Mouse (Mus musculus): ENCODE results near the gene Rbp4.

Gene Rbp4

DNA sequence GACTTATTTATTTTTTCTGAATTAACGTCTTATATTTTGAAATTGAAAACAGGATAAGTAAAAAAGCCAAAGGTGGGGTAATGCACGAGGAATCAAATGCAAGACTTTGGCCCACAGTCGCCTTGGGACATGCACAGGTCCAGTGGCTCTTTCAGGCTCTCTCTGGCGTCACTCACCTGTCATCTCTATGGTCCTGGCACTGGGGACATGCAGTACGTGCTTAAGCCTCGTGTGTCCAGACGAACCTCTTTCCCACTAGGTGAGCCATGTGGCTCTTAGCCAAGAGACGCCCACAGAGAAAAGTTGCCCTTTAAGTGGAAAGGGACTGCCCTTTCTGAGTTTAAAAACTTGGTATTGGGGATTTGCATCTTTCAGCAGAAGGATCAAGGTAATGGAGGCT is 35.7 kb downstream of the Rbp4 start:
- no peak for DNase-seq (ENCODE audit: low spot score)

DNA sequence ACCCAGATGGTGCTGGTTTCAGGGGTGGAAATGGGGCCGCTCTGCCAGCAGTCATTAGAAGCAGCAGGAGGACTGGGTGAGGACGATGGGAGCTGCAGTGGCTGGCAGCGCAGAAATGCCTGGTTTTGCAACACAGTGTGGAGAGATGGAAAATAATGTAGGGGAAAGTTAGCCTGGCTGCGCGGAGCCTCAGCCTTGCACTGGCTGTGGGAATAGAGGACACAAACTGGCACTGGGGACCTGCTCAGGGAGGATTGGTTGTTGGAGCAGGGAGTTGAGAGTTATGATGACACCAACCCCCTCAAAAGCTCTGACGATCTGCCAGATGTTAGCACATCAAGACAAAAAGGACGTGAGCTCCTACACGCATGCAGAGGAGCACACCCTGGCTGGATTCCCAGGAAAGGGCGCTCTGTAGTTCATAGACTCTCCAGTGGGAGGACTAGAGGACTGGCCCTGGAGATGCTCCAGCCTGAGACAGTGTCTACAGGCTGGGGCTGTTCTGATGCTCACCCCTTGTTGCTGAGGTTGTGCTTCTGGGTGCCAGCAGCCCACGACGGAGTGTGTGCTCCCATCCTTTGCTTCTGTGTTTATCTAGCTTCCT is 38.0 kb downstream of the Rbp4 start:
- DNase-seq (ENCODE audit: low spot score): no peak

GRCm38 (mm10) chr19:38085841-38086240 is 39.2 kb downstream of the Rbp4 start:
- no peak for DNase-seq (ENCODE audit: low spot score)

DNA sequence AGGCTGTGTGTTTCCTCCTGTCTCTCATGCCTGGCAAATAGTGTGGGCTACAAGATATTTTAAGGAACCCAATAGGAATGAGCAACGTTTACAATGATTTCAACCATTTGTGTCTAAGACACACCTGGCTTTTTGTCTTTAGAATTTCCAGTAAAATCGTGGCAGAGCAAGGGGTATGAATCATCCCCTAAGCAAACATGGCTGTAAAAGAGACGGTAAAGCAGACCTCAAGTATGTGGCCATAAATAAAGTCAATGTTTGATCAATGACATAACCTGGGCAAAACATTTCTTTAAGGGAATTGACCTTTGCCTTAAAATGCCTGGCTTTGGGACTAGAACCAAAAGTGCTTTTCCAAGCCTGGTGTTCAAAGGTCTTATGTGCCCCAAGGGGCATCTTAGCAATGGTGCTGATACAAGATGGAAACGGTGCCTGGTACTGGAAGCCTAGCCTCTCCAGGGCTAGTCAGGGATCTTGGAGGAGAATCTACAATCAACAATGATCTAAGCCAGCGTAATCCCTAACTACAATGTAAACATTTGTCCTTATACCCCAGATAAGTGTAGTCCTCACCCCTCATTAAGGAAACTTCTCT is 42.1 kb downstream of the Rbp4 start:
- no peak for DNase-seq (ENCODE audit: low spot score)

DNA sequence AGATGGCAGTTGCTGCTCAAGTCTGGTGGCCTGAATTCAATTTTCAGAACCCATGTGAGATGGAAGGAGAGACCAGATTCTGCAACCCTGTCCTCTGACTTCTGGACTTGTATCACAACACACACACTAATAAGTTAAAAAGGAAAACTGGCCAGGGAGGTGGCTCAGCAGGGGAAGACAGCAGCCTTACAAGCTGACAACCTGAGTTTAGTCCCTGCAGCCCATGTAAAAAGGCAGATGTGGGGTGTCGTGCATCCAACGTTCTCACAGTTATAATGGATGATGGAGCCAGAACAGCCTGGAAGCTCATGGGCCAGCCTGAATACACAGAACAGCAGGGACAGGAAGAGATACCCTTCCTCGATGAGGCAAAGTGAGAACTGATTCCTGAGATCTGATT is 43.7 kb downstream of the Rbp4 start:
- no peak for DNase-seq (ENCODE audit: low spot score)

DNA sequence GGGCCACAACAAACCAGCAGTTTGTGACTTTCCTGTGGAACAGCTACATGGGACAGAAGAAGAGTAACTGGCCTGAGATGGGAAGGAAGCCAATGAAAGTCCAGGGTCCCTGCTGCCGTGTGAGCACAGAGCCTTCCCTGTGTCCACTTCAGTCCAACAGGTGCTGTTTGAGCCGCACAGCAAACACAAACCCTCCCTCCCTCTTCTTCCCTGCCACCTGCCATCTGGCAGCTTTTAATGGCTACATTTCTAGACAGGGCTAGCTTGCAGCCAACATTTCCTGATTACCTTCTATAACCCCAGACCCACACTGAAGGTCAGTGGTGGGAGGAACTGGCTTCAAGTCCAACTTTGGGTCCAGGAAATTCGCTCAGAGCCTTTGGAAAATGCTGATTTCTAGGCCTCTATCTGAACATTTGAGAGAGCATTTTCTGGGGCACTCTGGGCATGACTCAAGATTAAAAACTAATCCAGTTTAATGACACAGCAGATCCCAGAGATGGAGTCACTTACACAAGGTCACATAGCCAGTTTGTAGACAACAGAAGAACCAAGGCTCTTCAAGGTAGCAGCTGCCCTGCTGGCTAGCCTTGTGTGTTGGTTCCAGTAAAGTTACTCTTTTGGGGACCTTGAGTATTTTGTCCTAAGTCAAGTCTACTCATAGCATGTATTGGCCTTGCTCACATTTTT is 47.1 kb downstream of the Rbp4 start:
- no peak for DNase-seq (ENCODE audit: low spot score)

DNA sequence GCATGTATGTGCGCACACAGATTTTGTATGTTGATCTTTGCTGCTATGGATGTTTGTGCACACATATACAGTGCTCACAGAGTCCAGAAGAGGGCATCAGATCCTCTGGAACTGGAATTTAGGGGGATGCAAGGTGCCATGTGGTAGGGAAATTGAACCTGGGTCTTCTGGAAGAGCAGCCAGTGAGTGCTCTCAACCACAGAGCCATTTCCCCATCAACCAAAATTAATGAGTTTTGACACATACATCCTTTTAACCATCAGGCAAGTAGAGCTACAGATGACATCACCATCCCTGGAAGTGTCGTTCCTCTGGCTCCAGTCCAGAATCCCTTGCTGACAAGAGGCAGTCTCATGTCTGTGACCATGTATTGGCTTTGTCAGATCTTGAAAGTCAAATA is 48.8 kb downstream of the Rbp4 start:
- DNase-seq (ENCODE audit: low spot score): no peak

GRCm38 (mm10) chr19:38075051-38075450 is 50.0 kb downstream of the Rbp4 start:
- DNase-seq (ENCODE audit: low spot score): no peak

DNA sequence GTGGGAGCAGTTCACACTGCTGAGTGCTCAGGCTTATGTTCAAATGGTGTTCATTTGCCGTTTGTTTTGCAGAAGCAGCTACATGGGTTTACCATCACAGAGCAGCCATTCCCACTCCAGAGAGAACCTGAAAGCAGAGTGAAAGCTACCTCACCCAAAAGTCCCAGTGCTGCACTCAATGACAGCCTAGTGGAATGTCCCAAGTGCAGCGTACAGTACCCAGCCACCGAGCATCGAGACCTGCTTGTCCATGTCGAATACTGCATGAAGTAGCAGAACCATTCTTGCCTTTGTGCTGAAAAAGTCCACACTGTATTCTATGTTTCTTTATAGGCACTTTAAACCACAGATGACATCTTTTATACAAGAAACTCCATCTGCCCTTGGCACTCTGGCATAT is 51.9 kb downstream of the Rbp4 start:
- no peak for DNase-seq (ENCODE audit: low spot score)

Data from c-Kit-positive CD71-positive TER-119-positive erythroid progenitor cells, embryonic 14.5 days (primary cell).